Mouse (Mus musculus) colon, adult 2 months (tissue): ENCODE results near the gene Msmp. TPM values are rescaled to one million over a fixed set of nuclear protein-coding genes. Genes with fewer than 3 reads are reported as not detected.

ENCODE experiments used
- polyA plus RNA-seq: library from polyadenylated mRNA; depleted of rRNA; stranded (reverse); fragments of >200 nt; gene quantifications from 2 replicates; pipeline ENCODE4 v1.2.3, GENCODE M21; 2012; rRNA removed

The Msmp gene
- 0.17 TPM in 1 of 2 replicates, not detected in the other for polyA plus RNA-seq

GRCm38 (mm10) chr4:43584444-43585416 is at the start of gene Msmp:
Msmp (minus strand) TSS chr4:43584494.

GRCm38 (mm10) chr4:43631046-43631955 is 47.0 kb upstream of the Msmp start, which contains the start of gene Npr2:
Npr2 (plus strand) TSS chr4:43631935.

GRCm38 (mm10) chr4:43578376-43579204 is 5.7 kb downstream of the Msmp start, which contains the start of the genes Rgp1 and Gba2:
Rgp1 (plus strand) TSS chr4:43578715.
Gba2 (minus strand) TSS chr4:43578873.

GRCm38 (mm10) chr4:43561997-43562768 is 22.1 kb downstream of the Msmp start, which contains the start of the genes Creb3 and Tln1:
Creb3 (plus strand) TSS chr4:43562332.
Tln1 (minus strand) TSS chr4:43562691.

Other genes starting within 250 kb of the Msmp start
- gene Rusc2, start 202.5 kb downstream of the Msmp start, polyA plus RNA-seq: 20.9 and 23.1 TPM in 2 replicates
- 0.08 TPM in 1 of 2 replicates, not detected in the other for gene Fam166b, start 155.4 kb downstream of the Msmp start, polyA plus RNA-seq
- gene Tesk1, start 142.6 kb downstream of the Msmp start, polyA plus RNA-seq: 90.2 and 100 TPM in 2 replicates
- gene Cd72, start 129.9 kb downstream of the Msmp start, polyA plus RNA-seq: 3.6 and 6.6 TPM in 2 replicates
- 0.54 and 1.1 TPM in 2 replicates for gene Sit1, start 100.8 kb downstream of the Msmp start, polyA plus RNA-seq
- gene Ccdc107, start 91.6 kb downstream of the Msmp start, polyA plus RNA-seq: 347 and 577 TPM in 2 replicates
- gene Arhgef39, start 84.8 kb downstream of the Msmp start, polyA plus RNA-seq: 49.5 and 64.1 TPM in 2 replicates
- 70.7 and 71.6 TPM in 2 replicates for gene Car9, start 77.5 kb downstream of the Msmp start, polyA plus RNA-seq
- 199 and 235 TPM in 2 replicates for gene Tpm2, start 60.7 kb downstream of the Msmp start, polyA plus RNA-seq
- 93.5 and 113 TPM in 2 replicates for gene Creb3, start 22.2 kb downstream of the Msmp start, polyA plus RNA-seq
- gene Tln1, start 21.8 kb downstream of the Msmp start, polyA plus RNA-seq: 98.4 and 102 TPM in 2 replicates
- 56.1 and 75.5 TPM in 2 replicates for gene Rgp1, start 5.8 kb downstream of the Msmp start, polyA plus RNA-seq
- 13.0 and 13.3 TPM in 2 replicates for gene Gba2, start 5.6 kb downstream of the Msmp start, polyA plus RNA-seq
- 18.2 and 19.2 TPM in 2 replicates for gene Npr2, start 47.4 kb upstream of the Msmp start, polyA plus RNA-seq
- gene Spag8, start 69.1 kb upstream of the Msmp start, polyA plus RNA-seq: 1.1 and 1.9 TPM in 2 replicates
- 72.2 and 79.4 TPM in 2 replicates for gene Hint2, start 72.0 kb upstream of the Msmp start, polyA plus RNA-seq
- 9.2 and 11.0 TPM in 2 replicates for gene Tmem8b, start 84.5 kb upstream of the Msmp start, polyA plus RNA-seq
- 0.10 TPM in 1 of 2 replicates, not detected in the other for gene Fam221b, start 84.7 kb upstream of the Msmp start, polyA plus RNA-seq
- gene Olfr70, start 116.3 kb upstream of the Msmp start, polyA plus RNA-seq: not detected in 2 replicates
- gene Olfr71, start 125.8 kb upstream of the Msmp start, polyA plus RNA-seq: not detected in 2 replicates
- 2.2 and 3.1 TPM in 2 replicates for gene Hrct1, start 142.7 kb upstream of the Msmp start, polyA plus RNA-seq
- gene Spaar, start 145.5 kb upstream of the Msmp start, polyA plus RNA-seq: 0.89 and 1.2 TPM in 2 replicates
- gene Olfr159, start 186.5 kb upstream of the Msmp start, polyA plus RNA-seq: not detected in 2 replicates
- 0.10 and 0.21 TPM in 2 replicates for gene Olfr156, start 239.4 kb upstream of the Msmp start, polyA plus RNA-seq